Mouse (Mus musculus) layer of hippocampus, adult 11-12 months (tissue): ENCODE measurements around the gene Bsdc1.
"Not testable (repeated sequence)": the region's sequence is repeated elsewhere in the genome, so short reads cannot be mapped to it uniquely, and the experiment has no call there.

Experiments
- DNase-seq: peaks from one replicate; pipeline ENCODE4 v3.0.0; 2022; ENCODE audit warnings: low spot score

The Bsdc1 gene

GRCm38 (mm10) chr4:129461183-129461960, at the start of gene Bsdc1:
Gene Bsdc1 (plus strand): TSS chr4:129461581.
- peak; percentile 100 for DNase-seq

- no peak for DNase-seq
Measured at GRCm38 (mm10) chr4:129415892-129416291, 45.5 kb upstream of the Bsdc1 start.

GRCm38 (mm10) chr4:129416478-129416877, 44.9 kb upstream of the Bsdc1 start:
- no peak for DNase-seq

- DNase-seq: no peak
Measured at GRCm38 (mm10) chr4:129418321-129418720, 43.1 kb upstream of the Bsdc1 start.

- peak; percentile 78 for DNase-seq
Measured at GRCm38 (mm10) chr4:129440340-129441063, 20.9 kb upstream of the Bsdc1 start, which contains the start of gene Zbtb8b. Gene Zbtb8b (minus strand): TSS chr4:129440853.

- DNase-seq: no peak
Measured at GRCm38 (mm10) chr4:129441145-129441544, 20.2 kb upstream of the Bsdc1 start.

GRCm38 (mm10) chr4:129447360-129447759, 14.0 kb upstream of the Bsdc1 start:
- no peak for DNase-seq

- DNase-seq: no peak
Measured at GRCm38 (mm10) chr4:129447778-129448563, 13.4 kb upstream of the Bsdc1 start.

GRCm38 (mm10) chr4:129448713-129449112, 12.7 kb upstream of the Bsdc1 start:
- DNase-seq: no peak

GRCm38 (mm10) chr4:129450851-129451250, 10.5 kb upstream of the Bsdc1 start:
- no peak for DNase-seq

GRCm38 (mm10) chr4:129451471-129452169, 9.8 kb upstream of the Bsdc1 start:
- DNase-seq: no peak

- peak; percentile 76 for DNase-seq
Measured at GRCm38 (mm10) chr4:129455265-129455664, 6.1 kb upstream of the Bsdc1 start.

- DNase-seq: no peak
Measured at GRCm38 (mm10) chr4:129456126-129456525, 5.3 kb upstream of the Bsdc1 start.

GRCm38 (mm10) chr4:129457311-129457710, 4.1 kb upstream of the Bsdc1 start:
- DNase-seq: not testable (repeated sequence)

- no peak for DNase-seq
Measured at GRCm38 (mm10) chr4:129459726-129460125, 1.7 kb upstream of the Bsdc1 start.

GRCm38 (mm10) chr4:129460827-129461182, 576 bp upstream of the Bsdc1 start:
- DNase-seq: no peak

GRCm38 (mm10) chr4:129462118-129462517, 737 bp downstream of the Bsdc1 start:
- no peak for DNase-seq

GRCm38 (mm10) chr4:129463097-129464059, 2.0 kb downstream of the Bsdc1 start:
- DNase-seq: no peak

- no peak for DNase-seq
Measured at GRCm38 (mm10) chr4:129464286-129464815, 3.0 kb downstream of the Bsdc1 start.

GRCm38 (mm10) chr4:129476047-129476446, 14.7 kb downstream of the Bsdc1 start:
- no peak for DNase-seq
